Mouse (Mus musculus): ENCODE measurements around the gene Chga. TPM values are rescaled to one million over a fixed set of nuclear protein-coding genes. Genes with fewer than 3 reads are reported as not detected.
A peak's percentile ranks its signal among the peaks of the same experiment; 100 is the strongest.

The Chga gene
- total RNA-seq, 2 experiments from 2014 or later, result 177 to 186 TPM

- DNase-seq (ENCODE audit: low spot score in 2 of 2), result peak in 1 of 2 experiments; percentile 68
- intact Hi-C loops (cut with DNase I), result no loop called here
Measured at GRCm38 (mm10) chr12:102553705-102554275, 979 bp upstream of the Chga start.

GRCm38 (mm10) chr12:102555850-102556249, 1.1 kb downstream of the Chga start:
- DNase-seq (ENCODE audit: low spot score in 2 of 2), result peak; percentile 31 to 41
- intact Hi-C loops (cut with DNase I), result no loop called here

- intact Hi-C loops (cut with DNase I), result no loop called here
- DNase-seq (ENCODE audit: low spot score in 2 of 2), result peak; percentile 37 to 81
Measured at GRCm38 (mm10) chr12:102557372-102557771, 2.6 kb downstream of the Chga start.

- intact Hi-C loops (cut with DNase I), result no loop called here
Measured at GRCm38 (mm10) chr12:102565086-102565485, 10.3 kb downstream of the Chga start.

DNA sequence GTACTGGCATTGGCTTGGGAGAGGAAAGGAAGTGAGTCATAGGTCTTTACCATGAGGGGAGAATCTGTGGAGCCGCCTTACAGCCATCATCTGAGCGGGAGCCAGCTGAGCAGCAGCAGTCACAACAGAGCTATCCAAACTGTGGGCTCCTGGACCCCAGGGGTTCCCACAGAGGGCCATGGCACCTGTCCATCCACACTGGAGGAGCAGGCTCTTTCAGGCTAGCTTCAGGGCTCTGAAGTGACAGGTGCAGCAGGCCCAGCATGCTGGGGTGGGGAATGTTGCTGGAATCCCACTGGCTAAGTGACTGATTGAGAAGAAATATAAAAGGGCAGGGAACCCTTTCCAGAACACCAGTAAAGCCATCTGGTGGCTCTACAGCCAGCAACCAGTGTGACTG, 12.2 kb downstream of the Chga start:
- no peak for DNase-seq (ENCODE audit: low spot score in 2 of 2)
- intact Hi-C loops (cut with DNase I), result no loop called here

More at GRCm38 (mm10) chr12:102565086-102565485, 10.3 kb downstream of the Chga start:
- no peak for DNase-seq (ENCODE audit: low spot score in 2 of 2)

- no peak for DNase-seq (ENCODE audit: low spot score in 2 of 2)
- intact Hi-C loops (cut with DNase I), result no loop called here
Measured at GRCm38 (mm10) chr12:102568219-102568618, 13.4 kb downstream of the Chga start.

DNA sequence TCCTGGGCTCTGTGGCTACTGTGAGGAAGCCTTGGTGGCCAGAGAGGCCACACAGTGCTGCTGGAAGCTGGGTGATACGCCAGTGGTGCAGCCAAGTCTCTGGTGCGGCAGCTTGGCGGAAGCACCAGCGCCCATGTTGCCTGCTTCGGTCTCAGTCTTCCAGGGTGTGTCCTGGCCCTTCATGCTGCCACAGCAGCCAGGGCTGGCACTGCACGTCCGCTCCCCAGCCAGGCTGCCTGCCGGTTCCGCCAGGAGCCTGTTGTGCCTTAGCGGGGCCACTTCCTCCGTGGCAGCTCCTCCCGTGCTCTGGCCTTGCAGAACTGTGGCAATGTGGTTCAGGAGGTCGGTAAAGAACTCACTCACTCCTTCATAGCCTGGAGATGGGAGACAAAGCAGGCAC, 15.3 kb downstream of the Chga start:
- no peak for DNase-seq (ENCODE audit: low spot score in 2 of 2)
- intact Hi-C loops (cut with DNase I), result no loop called here

GRCm38 (mm10) chr12:102570734-102571133, 16.0 kb downstream of the Chga start:
- DNase-seq (ENCODE audit: low spot score in 2 of 2), result no peak
- intact Hi-C loops (cut with DNase I), result no loop called here

GRCm38 (mm10) chr12:102571666-102572065, 16.9 kb downstream of the Chga start:
- DNase-seq (ENCODE audit: low spot score in 2 of 2), result no peak
- intact Hi-C loops (cut with DNase I), result no loop called here

DNA sequence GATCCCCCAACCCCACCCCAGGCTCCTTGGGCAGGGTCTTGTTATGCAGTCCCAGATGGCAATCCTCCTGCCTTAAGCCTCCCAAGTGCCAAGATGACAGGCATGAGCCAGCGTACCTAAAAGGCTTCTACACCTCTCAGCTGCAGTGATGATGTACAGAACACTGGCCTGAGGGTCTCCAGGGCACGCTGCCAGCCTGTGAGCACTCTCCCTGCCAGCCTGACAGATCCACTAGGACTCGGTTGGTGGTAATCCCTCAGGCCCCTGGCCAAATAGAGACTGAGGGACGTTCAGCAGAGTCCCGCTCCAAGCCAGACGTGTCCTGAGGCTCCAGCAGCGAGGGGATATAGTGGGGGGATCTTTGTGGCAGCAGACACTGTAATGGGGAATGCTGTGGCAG, 18.3 kb downstream of the Chga start:
- intact Hi-C loops (cut with DNase I), result no loop called here
- DNase-seq (ENCODE audit: low spot score in 2 of 2), result no peak

GRCm38 (mm10) chr12:102575541-102576329, 21.0 kb downstream of the Chga start:
- intact Hi-C loops (cut with DNase I), result no loop called here
- no peak for DNase-seq (ENCODE audit: low spot score in 2 of 2)

DNA sequence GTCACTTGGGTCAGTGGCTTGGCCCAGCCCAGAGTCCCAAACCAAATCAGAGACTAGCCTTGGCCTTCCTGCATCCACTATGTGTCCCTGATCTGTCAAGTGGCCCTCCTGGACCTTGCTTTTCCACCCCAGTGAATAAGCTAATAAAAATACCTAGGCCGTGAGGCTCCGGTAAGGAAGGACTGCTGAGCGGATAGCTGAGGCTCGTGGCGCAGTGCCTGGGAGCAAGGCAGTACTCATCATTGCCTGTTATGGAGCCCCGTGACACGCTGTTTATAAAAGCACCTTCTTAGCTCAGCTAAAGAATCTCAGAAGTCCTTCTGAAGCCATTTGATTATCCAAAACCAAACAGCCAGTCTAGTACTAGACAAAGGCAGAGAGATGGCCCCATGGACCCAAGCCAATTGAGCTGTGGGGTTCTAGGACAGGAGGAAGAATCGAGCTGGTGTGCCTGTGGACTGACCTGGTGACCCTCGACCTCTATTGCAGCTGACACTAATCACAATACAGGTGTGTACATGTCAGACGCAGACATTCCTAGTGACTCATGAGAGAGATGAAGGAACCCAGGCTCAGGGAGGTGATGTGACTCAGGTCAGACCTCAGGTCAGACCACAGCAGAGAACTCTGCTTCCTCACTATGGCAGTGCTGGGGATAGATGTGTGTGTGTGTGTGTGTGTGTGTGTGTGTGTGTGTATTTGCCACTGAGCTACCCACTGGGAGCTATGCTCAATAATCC, 22.1 kb downstream of the Chga start:
- intact Hi-C loops (cut with DNase I), result no loop called here
- no peak for DNase-seq (ENCODE audit: low spot score in 2 of 2)

DNA sequence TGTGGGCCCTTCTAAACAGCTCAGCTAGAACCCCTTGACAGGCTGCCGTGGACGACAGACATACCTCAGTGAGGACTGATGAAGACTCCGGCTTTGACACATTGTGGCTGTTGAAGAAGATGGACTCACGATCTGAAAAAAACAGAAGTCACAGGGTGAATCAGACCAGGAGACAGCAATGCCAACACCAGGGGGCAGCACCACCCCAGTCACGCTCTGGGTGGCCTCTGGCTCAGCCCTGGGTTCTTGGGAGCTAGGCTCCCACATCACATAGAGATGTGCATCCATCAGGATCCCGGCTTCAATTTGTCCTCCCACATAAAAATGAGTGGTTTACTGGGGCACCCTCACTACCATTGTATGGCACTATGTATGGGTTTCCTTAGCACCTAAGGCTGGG, 24.3 kb downstream of the Chga start:
- intact Hi-C loops (cut with DNase I), result loop anchor here (2.0 kb wide), 2 partner anchors 126 to 140 kb away; partner anchors contain the start of gene Itpk1
- peak; percentile 73 to 74 for DNase-seq (ENCODE audit: low spot score in 2 of 2)

- intact Hi-C loops (cut with DNase I), result no loop called here
- no peak for DNase-seq (ENCODE audit: low spot score in 2 of 2)
Measured at GRCm38 (mm10) chr12:102581579-102582196, 26.9 kb downstream of the Chga start.

DNA sequence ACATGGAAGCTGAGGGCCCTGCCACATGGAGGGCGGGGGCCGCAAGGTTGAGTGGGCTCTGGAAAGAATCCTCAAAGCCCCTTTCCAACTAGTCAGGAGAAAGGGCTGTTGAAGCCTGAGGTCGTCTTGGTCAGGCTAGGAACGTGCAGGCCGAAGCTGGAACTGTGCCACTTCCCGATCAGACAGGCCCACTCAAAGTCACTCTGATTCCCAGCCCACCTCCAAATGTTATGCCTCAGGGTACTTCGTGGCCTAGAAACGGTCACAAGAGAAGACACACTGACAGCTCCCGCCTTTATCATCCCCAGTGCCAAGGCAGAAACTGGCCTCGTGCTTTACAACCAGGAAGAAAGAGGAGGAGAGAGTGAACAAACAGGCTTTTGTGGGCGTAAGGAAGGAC, 27.7 kb downstream of the Chga start:
- intact Hi-C loops (cut with DNase I), result no loop called here
- DNase-seq (ENCODE audit: low spot score in 2 of 2), result no peak

- intact Hi-C loops (cut with DNase I), result no loop called here
- DNase-seq (ENCODE audit: low spot score in 2 of 2), result peak in 1 of 2 experiments; percentile 72
Measured at GRCm38 (mm10) chr12:102585390-102585789, 30.6 kb downstream of the Chga start.

DNA sequence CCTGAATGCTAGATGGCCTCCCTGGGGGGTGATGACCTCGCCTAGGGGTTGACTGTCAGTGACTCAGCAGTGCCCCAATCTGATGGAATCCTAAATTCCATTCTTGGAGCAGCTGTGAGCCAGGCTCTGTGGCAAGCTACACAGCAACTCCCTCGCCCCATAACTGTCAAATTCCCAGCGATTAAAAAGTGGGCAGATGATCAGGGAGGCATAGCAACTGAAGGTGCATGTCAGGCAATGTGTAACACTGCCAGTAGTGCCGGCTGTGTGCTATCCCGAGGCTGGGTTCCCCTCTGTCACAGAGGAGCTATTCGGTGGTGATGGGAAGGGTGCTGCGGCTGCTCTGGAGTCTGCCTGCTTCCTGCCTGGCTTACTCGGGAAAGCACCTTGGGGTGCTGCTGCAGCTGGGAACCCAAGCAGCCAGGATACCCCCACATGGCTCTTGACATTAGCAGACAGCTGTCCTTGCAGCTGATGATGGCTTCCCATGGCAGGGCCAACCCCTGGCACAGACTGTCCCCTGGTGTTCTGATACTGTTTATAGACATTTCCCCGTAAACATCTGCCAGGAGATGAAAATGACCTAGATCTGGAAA, 31.6 kb downstream of the Chga start:
- intact Hi-C loops (cut with DNase I), result no loop called here
- peak in 1 of 2 experiments; percentile 52 for DNase-seq (ENCODE audit: low spot score in 2 of 2)

GRCm38 (mm10) chr12:102587106-102587505, 32.3 kb downstream of the Chga start:
- no peak for DNase-seq (ENCODE audit: low spot score in 2 of 2)
- intact Hi-C loops (cut with DNase I), result no loop called here

- intact Hi-C loops (cut with DNase I), result no loop called here
- DNase-seq (ENCODE audit: low spot score in 2 of 2), result no peak
Measured at GRCm38 (mm10) chr12:102590711-102591360, 36.1 kb downstream of the Chga start.
